Mouse (Mus musculus): ENCODE results near the gene Tgfbr3. TPM values are rescaled to one million over a fixed set of nuclear protein-coding genes. Genes with fewer than 3 reads are reported as not detected.

Tgfbr3 gene
- polyA plus RNA-seq, 1 experiment from 2014 or later = 4.7 TPM

DNA sequence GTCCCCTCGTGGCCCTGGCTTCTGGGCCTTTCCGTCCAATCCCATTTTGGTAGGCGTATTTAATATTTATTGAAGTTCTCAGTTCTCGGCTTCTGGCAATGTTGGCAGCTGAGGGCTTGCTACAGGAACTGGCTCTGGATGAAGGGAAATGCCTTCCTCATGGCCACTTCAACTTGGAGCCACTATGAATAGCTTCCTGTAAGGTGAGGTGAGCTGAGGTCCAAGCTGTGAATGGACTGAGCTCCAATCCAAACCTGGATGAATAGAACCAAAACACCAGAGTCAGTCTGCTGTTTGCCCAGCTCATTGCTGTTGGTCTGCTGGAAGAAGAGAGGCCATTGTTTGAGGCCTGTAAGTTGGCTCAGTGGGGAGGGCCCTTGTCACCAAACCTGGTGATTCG lies 203.3 kb downstream of the Tgfbr3 start:
- Histone ChIP-seq H3K4me3 (replicated peaks; ENCODE audit: low read depth, low read length) (no peak overlapping the region), H3K4me1 (ENCODE audit: control insufficient read depth, insufficient read depth, low read length) (peaks cover 7% of the 10 kb centered on the region), H3K9me3 (ENCODE audit: control insufficient read depth, low read length) (no peaks in the 10 kb centered on the region), H3K36me3 (ENCODE audit: control insufficient read depth, insufficient read depth, low read length) (no peaks in the 10 kb centered on the region), H3K9ac (replicated peaks; ENCODE audit: low read length) (no peak overlapping the region), H3K27me3 (ENCODE audit: control insufficient read depth, insufficient read depth, low read length) (no peaks in the 10 kb centered on the region), H3K4me2 (ENCODE audit: low read length) (no peak overlapping the region), H3K27ac (replicated peaks; ENCODE audit: low read depth, low read length) (no peak overlapping the region)
- no peak for DNase-seq
- no peak for ATAC-seq (ENCODE audit: low FRiP score, low TSS enrichment)
- 85% methylated on average over 5 of the region's 5 CpGs for WGBS

DNA sequence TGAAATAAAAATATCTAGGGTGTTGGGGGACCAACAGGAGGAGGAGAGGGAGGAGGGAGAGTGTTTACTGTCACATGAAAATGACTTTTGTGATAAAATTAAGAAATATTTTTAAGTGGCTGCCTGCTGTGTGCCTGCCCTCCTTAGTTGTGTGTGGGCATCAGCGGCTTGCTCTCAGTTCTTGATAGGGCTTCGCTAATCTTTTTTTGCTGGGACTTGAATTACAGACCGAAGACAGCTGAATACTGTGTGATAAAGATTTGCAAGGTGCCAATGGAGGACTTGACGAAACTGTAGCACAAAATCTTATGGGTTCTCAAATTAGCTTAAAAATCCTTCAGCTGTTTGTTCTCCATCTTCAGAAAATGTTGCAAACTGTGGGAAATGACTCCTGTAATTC lies 205.0 kb downstream of the Tgfbr3 start:
- WGBS = 86% methylated on average over 4 of the region's 4 CpGs
- no peak for ATAC-seq (ENCODE audit: low FRiP score, low TSS enrichment)
- no peak overlapping the region for H3K4me3 ChIP-seq (replicated peaks; ENCODE audit: low read depth, low read length)

DNA sequence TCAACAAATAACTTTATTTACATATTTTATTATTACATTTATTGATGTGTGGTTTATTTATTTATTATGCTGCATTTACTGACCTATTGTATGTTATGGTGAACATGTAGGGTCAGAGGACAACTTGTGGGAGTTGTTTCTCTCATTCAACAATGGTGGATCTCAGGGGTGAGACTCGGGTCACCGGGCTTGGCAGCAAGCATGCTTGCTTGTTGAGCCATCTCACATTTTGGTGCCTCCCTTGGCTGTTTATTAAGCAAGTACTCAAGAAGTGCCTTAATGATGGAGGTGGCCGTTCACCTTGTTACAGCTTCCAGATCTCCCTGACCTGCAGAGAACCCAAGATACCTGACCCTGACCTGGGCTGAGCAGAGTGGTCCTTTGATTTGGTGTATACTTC lies 207.4 kb downstream of the Tgfbr3 start:
- Histone ChIP-seq H3K4me3 (replicated peaks; ENCODE audit: low read depth, low read length) (no peak overlapping the region), H3K27ac (replicated peaks; ENCODE audit: low read depth, low read length) (no peak overlapping the region), H3K9ac (replicated peaks; ENCODE audit: low read length) (no peak overlapping the region), H3K4me1 (ENCODE audit: control insufficient read depth, insufficient read depth, low read length) (peaks cover 6% of the 10 kb centered on the region), H3K9me3 (ENCODE audit: control insufficient read depth, low read length) (no peaks in the 10 kb centered on the region), H3K27me3 (ENCODE audit: control insufficient read depth, insufficient read depth, low read length) (no peaks in the 10 kb centered on the region), H3K36me3 (ENCODE audit: control insufficient read depth, insufficient read depth, low read length) (no peaks in the 10 kb centered on the region), H3K4me2 (ENCODE audit: low read length) (no peak overlapping the region)
- WGBS = 87% methylated on average over 3 of the region's 3 CpGs
- no peak for ATAC-seq (ENCODE audit: low FRiP score, low TSS enrichment)
- DNase-seq = no peak

More for the DNA sequence above, 205.0 kb downstream of the Tgfbr3 start:
- no peak for DNase-seq
- Histone ChIP-seq H3K9me3 (ENCODE audit: control insufficient read depth, low read length) (no peaks in the 10 kb centered on the region), H3K9ac (replicated peaks; ENCODE audit: low read length) (no peak overlapping the region), H3K27me3 (ENCODE audit: control insufficient read depth, insufficient read depth, low read length) (no peaks in the 10 kb centered on the region), H3K27ac (replicated peaks; ENCODE audit: low read depth, low read length) (no peak overlapping the region), H3K4me2 (ENCODE audit: low read length) (no peak overlapping the region), H3K36me3 (ENCODE audit: control insufficient read depth, insufficient read depth, low read length) (no peaks in the 10 kb centered on the region), H3K4me1 (ENCODE audit: control insufficient read depth, insufficient read depth, low read length) (peaks cover 9% of the 10 kb centered on the region)

DNA sequence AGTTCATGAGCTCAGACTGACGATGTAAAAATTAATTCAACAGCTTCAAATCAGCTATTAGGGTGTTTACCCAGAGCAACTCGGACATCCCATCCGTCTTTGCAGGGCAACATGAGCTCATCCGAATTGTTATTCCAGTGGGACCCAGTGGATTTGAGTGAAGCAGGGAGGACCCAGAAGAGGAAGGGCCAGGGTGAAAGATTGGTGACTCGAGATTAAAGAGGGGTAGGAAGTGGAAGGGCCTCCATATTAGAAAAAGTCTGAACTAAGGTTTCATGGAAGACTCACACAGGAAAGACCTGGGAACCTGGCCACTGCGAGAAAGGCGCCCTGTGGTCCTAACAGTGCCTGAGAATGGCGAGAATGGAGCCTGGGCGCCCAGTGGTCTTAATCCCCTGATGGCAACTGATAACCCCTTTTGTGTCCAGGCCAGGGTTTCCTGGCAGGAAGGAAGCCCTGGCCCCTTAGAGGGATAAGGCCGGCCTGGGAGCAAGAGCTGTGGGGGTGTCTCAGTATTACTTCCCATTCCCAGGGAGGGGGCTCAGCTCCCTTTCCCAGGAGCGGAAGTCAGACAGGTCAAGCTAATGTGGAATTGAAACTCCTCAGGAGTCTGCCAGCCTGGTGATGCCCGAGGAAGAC lies 208.3 kb downstream of the Tgfbr3 start:
- no peak overlapping the region for H3K4me3 ChIP-seq (replicated peaks; ENCODE audit: low read depth, low read length)
- H3K27me3 ChIP-seq (ENCODE audit: control insufficient read depth, insufficient read depth, low read length) = no peaks in the 10 kb centered on the region
- no peaks in the 10 kb centered on the region for H3K9me3 ChIP-seq (ENCODE audit: control insufficient read depth, low read length)
- no peak overlapping the region for H3K9ac ChIP-seq (replicated peaks; ENCODE audit: low read length)
- H3K36me3 ChIP-seq (ENCODE audit: control insufficient read depth, insufficient read depth, low read length) = no peaks in the 10 kb centered on the region
- 48% methylated on average over 12 of the region's 12 CpGs for WGBS
- no peak overlapping the region for H3K27ac ChIP-seq (replicated peaks; ENCODE audit: low read depth, low read length)
- H3K4me1 ChIP-seq (ENCODE audit: control insufficient read depth, insufficient read depth, low read length) = peaks cover 6% of the 10 kb centered on the region
- no peak for DNase-seq
- ATAC-seq (ENCODE audit: low FRiP score, low TSS enrichment) = no peak
- H3K4me2 ChIP-seq (ENCODE audit: low read length) = no peak overlapping the region

DNA sequence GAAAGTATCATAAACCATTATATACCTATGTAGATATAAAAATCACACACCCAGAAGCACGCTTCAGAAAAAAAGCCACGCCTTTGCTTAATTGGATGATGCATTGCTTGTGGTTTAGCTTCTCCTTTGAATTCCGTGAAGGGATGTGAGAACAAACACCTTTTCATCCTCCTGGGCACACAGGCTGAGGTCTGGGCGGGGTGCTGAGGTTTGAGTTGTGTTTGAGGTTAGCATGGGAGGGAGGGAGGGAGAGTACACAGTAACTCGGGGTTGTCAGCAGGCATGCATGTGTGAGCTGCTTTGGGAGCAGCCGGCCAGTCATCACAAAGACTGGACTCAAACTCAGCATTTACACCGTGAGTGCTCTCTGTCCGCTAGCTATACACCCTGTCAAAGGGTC lies 209.5 kb downstream of the Tgfbr3 start:
- Histone ChIP-seq H3K4me3 (replicated peaks; ENCODE audit: low read depth, low read length) (no peak overlapping the region), H3K27ac (replicated peaks; ENCODE audit: low read depth, low read length) (no peak overlapping the region), H3K9ac (replicated peaks; ENCODE audit: low read length) (no peak overlapping the region), H3K36me3 (ENCODE audit: control insufficient read depth, insufficient read depth, low read length) (no peaks in the 10 kb centered on the region), H3K4me2 (ENCODE audit: low read length) (no peak overlapping the region), H3K9me3 (ENCODE audit: control insufficient read depth, low read length) (no peaks in the 10 kb centered on the region), H3K27me3 (ENCODE audit: control insufficient read depth, insufficient read depth, low read length) (no peaks in the 10 kb centered on the region), H3K4me1 (ENCODE audit: control insufficient read depth, insufficient read depth, low read length) (peaks cover 6% of the 10 kb centered on the region)
- 63% methylated on average over 8 of the region's 8 CpGs for WGBS
- ATAC-seq (ENCODE audit: low FRiP score, low TSS enrichment) = no peak
- DNase-seq = no peak

DNA sequence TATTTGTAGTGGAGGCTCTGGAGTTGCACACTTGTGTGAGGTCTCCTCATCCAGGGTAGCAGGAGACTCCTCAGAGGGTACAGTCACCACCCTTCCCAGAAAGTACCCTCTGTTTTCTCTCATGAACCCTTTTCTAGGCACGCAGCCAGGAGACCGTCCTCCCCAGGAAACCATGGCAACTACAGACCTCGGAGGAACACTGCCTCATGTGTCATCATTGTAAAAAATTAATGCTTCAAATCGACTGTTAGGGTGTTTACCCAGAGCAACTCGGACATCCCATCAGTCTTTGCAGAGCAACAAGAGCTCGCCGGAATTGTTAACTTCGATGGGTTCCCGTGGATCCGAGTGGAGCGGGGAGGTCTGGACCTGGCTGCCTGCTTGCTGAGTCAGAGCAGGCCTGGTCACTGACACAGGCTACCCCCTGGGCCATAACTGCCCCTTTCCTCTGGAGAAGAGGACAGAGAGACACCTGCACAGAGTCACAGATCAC lies 210.2 kb downstream of the Tgfbr3 start:
- ATAC-seq (ENCODE audit: low FRiP score, low TSS enrichment) (no peak), DNase-seq (peak; percentile 64)
- no peak overlapping the region for H3K4me2 ChIP-seq (ENCODE audit: low read length)
- no peak overlapping the region for H3K27ac ChIP-seq (replicated peaks; ENCODE audit: low read depth, low read length)
- H3K27me3 ChIP-seq (ENCODE audit: control insufficient read depth, insufficient read depth, low read length) = no peaks in the 10 kb centered on the region
- no peaks in the 10 kb centered on the region for H3K9me3 ChIP-seq (ENCODE audit: control insufficient read depth, low read length)
- peaks cover 6% of the 10 kb centered on the region for H3K4me1 ChIP-seq (ENCODE audit: control insufficient read depth, insufficient read depth, low read length)
- no peak overlapping the region for H3K9ac ChIP-seq (replicated peaks; ENCODE audit: low read length)
- WGBS = 57% methylated on average over 11 of the region's 11 CpGs
- H3K4me3 ChIP-seq (replicated peaks; ENCODE audit: low read depth, low read length) = no peak overlapping the region
- no peaks in the 10 kb centered on the region for H3K36me3 ChIP-seq (ENCODE audit: control insufficient read depth, insufficient read depth, low read length)

DNA sequence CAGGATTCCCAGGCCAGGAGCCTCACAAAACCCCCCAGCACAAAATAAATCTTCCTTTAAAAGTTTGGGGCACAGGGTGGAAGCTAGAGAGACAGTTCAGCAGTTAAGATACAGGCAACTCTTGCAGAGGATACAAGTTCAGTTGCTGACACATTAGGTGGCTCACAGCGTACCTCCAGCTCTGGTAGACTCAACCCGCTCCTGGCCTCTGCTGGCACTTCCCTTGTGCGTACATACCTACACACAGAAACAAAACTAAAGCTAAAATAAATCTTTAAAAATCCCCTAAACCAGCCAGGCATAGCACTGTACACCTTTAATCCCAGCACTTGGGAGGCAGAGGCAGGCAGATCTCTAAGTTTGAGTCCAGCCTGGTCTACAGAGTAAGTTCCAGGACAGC lies 211.1 kb downstream of the Tgfbr3 start:
- 98% methylated on average over 3 of the region's 3 CpGs for WGBS

DNA sequence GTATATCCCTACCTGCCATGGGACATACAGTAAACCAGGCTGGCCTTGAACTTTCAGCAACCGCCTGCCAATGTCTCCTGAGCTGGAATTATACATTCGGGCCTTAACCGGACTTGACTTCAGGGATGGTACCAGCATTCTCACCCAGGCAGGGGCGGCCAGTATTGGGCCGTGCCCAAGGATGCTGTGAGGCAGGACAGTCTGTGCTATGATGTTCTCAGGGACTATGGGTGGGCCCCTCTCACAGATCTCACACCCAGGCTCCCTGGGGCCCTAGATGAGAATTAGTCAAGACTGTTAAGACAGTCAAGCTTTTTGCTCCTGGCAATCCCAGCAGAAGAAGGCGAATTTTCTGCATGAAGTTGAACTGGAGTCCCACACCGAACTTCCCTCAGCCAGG lies 211.5 kb downstream of the Tgfbr3 start:
- Histone ChIP-seq H3K9ac (replicated peaks; ENCODE audit: low read length) (no peak overlapping the region), H3K27me3 (ENCODE audit: control insufficient read depth, insufficient read depth, low read length) (no peaks in the 10 kb centered on the region), H3K9me3 (ENCODE audit: control insufficient read depth, low read length) (no peaks in the 10 kb centered on the region), H3K4me2 (ENCODE audit: low read length) (no peak overlapping the region), H3K4me1 (ENCODE audit: control insufficient read depth, insufficient read depth, low read length) (peaks cover 6% of the 10 kb centered on the region), H3K4me3 (replicated peaks; ENCODE audit: low read depth, low read length) (no peak overlapping the region), H3K36me3 (ENCODE audit: control insufficient read depth, insufficient read depth, low read length) (no peaks in the 10 kb centered on the region), H3K27ac (replicated peaks; ENCODE audit: low read depth, low read length) (no peak overlapping the region)
- 93% methylated on average over 7 of the region's 7 CpGs for WGBS
- no peak for ATAC-seq (ENCODE audit: low FRiP score, low TSS enrichment)
- no peak for DNase-seq

More for the DNA sequence above, 211.1 kb downstream of the Tgfbr3 start:
- H3K9me3 ChIP-seq (ENCODE audit: control insufficient read depth, low read length) = no peaks in the 10 kb centered on the region
- H3K4me3 ChIP-seq (replicated peaks; ENCODE audit: low read depth, low read length) = no peak overlapping the region
- H3K4me2 ChIP-seq (ENCODE audit: low read length) = no peak overlapping the region
- H3K4me1 ChIP-seq (ENCODE audit: control insufficient read depth, insufficient read depth, low read length) = peaks cover 6% of the 10 kb centered on the region
- H3K27me3 ChIP-seq (ENCODE audit: control insufficient read depth, insufficient read depth, low read length) = no peaks in the 10 kb centered on the region
- H3K9ac ChIP-seq (replicated peaks; ENCODE audit: low read length) = no peak overlapping the region
- H3K27ac ChIP-seq (replicated peaks; ENCODE audit: low read depth, low read length) = no peak overlapping the region
- ATAC-seq (ENCODE audit: low FRiP score, low TSS enrichment) (no peak), DNase-seq (no peak)
- H3K36me3 ChIP-seq (ENCODE audit: control insufficient read depth, insufficient read depth, low read length) = no peaks in the 10 kb centered on the region

DNA sequence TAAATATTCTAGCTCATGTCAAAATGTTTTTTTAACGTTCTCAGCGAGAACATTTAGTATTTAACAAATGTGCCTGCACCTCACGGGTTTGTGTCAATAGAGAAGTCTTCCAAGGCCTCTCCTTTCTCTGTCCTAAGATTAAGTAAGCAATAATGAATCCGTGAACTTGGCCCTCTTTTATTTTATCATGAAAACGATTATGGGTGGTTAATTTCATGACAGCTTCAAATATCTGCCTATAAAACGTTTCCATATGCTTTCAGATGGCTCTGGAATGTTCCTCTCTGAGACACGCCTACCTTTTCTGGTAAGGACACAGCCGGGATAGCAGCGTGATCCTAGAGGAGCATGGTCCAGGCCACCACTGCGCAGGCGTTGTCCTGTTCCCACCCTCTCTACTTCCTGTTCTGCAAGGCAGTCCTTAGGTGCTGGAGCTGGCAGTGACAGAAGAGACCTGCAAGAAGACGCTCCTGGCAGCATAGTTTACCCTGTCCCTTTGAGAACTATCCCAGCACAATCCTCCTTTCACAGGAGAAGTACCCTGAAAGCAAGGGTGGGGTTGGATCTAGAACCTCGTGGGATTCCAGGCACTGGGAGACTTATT lies 214.3 kb downstream of the Tgfbr3 start:
- Histone ChIP-seq H3K4me2 (ENCODE audit: low read length) (no peak overlapping the region), H3K4me1 (ENCODE audit: control insufficient read depth, insufficient read depth, low read length) (peaks cover 6% of the 10 kb centered on the region), H3K9ac (replicated peaks; ENCODE audit: low read length) (no peak overlapping the region), H3K36me3 (ENCODE audit: control insufficient read depth, insufficient read depth, low read length) (no peaks in the 10 kb centered on the region), H3K4me3 (replicated peaks; ENCODE audit: low read depth, low read length) (no peak overlapping the region), H3K27me3 (ENCODE audit: control insufficient read depth, insufficient read depth, low read length) (no peaks in the 10 kb centered on the region), H3K9me3 (ENCODE audit: control insufficient read depth, low read length) (no peaks in the 10 kb centered on the region), H3K27ac (replicated peaks; ENCODE audit: low read depth, low read length) (no peak overlapping the region)
- no peak for ATAC-seq (ENCODE audit: low FRiP score, low TSS enrichment)
- 87% methylated on average over 13 of the region's 13 CpGs for WGBS
- no peak for DNase-seq

Measured in midbrain, embryonic 14.5 days (tissue).